Mouse (Mus musculus): ENCODE results near the gene Olfm1. TPM values are rescaled to one million over a fixed set of nuclear protein-coding genes. Genes with fewer than 3 reads are reported as not detected.

The Olfm1 gene
- total RNA-seq, 2 experiments from 2014 or later = 7.7 to 9.4 TPM

DNA sequence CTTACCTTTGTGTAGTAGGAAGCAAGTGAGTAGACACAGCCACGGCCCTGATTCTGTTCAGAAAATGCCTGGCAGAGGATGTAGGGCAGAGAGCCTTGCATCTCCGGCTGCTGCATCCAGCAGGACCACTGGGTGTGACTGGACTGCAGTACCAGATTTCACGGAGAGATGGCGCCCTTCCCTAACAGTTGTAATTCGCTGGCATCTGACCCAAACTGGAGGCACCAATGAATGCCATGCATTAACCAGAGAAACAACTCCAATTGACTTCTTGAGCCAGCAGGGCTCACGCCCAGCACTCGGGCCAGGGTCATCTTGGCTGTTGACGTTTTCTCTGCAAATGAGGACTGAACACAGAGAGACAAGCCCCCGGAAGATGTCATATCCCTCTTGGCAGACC, 11.4 kb downstream of the Olfm1 start:
- peak; percentile 92 to 97 for DNase-seq
- intact Hi-C loops (cut with DNase I) = loop anchor here (1.0 kb wide), 4 partner anchors 74 to 214 kb away; no protein-coding TSS in a partner anchor

DNA sequence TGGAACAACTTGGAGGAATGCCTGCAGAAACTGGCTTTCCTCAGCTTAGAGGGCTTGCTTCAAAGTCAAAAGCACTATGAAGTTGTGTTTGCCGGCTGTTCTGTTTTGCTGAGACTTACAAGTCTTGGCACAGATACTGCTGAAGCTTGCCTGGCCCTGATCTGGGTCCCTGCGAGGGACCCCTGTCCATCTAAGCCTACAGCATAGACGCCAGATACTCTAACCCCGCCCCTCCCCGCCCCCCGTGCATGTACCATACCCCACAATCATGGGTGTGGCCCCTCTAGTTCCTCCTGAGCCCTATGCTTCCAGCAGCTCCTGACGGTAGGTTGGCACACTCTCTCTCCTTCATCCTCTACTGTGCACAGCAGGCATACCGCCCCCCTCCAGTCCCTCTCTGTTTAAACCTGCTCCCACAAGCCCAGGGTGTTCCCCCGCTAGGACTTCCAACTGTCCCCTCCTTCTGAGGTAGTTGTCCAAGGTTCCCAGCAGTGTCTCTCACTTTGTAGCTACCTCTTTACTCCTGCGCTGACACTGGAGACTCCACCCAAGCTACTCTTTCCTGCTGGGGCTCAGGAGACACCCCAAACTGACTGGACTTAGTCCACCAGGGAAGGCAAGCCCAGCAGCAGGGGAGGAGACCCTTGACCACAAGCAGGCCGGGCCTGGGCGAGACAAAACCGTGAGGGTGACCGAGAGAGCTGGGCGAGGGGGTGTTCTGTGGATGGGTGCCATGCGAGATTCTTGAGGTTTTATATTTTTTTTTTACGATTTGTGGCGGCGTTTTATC, 12.1 kb downstream of the Olfm1 start:
- intact Hi-C loops (cut with DNase I) = loop anchor here (1.0 kb wide), 4 partner anchors 73 to 213 kb away; no protein-coding TSS in a partner anchor
- peak in 1 of 2 experiments; percentile 10 for DNase-seq

DNA sequence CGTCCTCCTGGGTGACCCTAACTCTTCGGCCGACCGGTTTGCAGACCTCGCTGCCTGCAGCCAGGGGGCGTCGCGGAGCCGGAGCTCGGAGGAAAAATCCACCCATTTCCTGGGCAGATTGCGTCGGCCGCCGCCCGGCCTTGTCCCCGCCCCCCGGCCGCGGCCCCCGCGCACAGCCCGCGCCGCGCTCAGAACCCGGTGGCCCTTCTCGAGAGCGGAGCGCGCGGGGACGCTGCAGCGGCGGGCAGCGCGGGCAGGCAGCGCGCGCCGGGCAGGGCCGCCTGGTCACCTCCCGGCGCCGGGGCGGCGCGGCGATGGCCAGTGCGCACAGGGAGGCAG, 12.6 kb downstream of the Olfm1 start:
- DNase-seq = peak; percentile 85 to 89
- intact Hi-C loops (cut with DNase I) = no loop called here

DNA sequence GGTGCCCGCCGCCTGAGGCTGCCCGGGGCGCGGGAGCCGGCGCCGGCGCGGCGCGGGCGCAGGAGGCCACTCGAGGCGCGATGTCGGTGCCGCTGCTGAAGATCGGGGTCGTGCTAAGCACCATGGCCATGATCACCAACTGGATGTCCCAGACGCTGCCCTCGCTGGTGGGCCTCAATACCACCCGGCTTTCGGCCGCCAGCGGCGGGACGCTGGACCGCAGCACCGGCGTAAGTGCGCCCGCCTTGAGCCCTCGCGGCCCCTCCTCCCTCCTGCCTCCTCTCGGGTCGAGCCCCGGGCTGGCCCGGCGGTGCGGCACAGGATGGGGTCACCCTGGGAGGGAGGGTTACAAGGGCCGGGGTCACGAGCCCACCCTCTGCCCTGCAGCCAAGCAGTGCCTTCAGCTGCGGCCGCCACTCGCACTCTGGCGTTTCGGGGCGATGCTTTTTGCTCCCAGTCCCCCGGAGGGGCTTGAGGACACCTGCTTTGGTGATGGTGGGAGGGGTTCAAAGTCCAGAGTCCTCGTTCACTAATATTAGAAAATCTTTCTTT, 13.2 kb downstream of the Olfm1 start:
- peak; percentile 16 to 27 for DNase-seq
- intact Hi-C loops (cut with DNase I) = no loop called here

DNA sequence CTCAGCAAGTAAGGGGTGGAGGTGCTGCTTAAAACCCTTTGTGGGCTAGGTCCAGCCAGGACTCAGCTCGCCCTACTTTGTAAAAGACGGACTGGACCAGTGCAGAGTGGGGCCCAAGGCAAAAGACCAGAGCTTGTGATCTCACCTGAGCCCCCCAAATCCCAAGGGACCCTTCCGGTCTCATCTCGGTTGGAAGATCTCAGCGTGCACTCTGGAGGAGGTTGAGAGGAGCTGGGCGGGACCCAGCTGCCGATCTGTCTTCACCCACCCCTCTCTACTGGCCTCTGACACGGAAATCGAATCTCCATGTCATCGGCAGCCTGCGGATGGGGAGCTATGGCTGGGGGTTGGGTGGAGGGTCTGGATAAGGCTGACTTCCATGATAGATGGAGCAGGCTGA, 13.7 kb downstream of the Olfm1 start:
- intact Hi-C loops (cut with DNase I) = no loop called here
- DNase-seq = no peak

DNA sequence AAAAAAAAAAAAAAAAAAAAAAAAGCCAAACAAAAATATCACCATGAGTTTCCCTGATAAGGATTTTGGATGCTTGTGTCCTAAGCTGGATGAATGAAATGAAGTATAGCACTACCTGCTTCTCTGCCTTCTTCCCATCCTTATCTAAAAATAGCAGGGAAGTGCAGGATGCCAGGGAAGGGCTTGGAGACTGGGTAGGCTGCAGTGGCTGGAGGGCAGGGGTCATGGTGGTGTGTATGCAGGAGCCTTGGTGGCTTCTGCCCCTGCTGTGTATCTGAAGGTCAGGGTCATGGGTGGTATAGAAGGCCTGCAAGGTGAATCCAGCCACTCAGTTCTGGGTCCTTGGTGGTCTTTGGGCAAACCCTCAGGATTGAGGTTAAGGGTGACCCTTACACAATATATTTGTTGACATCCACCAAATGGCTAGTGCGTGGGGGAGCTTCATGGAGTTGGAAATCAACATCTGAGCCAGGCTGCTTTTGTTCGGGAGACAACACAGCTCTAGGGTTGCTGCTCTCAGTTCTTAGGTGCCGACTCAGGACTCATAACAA, 14.5 kb downstream of the Olfm1 start:
- DNase-seq = no peak

DNA sequence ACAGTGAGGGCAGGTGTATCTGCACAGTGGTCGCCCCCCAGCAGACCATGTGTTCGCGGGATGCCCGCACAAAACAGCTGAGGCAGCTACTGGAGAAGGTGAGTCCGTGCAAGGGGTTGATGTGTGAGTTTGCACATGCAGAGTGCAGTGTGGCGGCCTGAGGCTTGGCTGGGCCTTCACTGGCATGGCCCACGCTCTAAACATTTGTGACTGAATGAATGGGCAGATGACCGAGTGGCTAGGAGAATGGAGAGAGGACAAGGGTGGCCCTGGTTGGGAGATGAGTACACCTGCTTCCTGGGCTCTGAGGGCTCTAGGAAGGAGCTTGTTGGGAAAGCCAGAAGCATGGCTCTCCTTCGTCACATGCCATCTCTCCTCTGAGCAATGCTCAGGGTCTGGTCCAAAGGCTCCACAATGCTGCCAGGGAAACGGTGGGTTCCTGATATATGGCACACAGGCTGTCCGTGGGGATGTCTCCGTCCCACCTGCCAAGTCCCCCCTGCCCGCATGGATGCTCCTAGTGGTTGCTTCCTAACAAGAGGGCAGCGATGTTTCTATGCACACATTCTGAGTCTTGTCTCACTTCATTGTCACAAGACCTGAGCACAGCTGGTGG, 15.4 kb downstream of the Olfm1 start:
- intact Hi-C loops (cut with DNase I) = no loop called here
- no peak for DNase-seq

More for the DNA sequence above, 14.5 kb downstream of the Olfm1 start:
- intact Hi-C loops (cut with DNase I) = no loop called here

DNA sequence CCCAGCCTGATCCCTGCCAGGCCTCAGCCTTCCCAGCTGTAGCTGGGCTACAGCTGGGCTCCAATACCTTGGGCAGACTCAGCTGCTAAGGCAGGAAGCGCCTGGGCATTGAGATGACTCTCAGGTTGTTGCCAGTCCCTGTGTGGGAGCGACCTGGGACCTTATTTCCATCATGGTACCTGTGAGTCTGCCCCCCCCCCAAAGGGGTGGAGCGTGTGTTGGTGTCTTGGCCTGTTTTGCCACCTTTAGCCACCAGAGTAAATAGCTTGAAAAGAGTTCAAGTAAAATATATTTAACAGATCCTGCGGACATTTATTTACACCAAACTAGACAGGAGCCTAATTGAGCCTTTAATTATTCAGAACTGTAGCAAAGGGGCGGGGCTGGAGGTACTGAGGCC, 16.4 kb downstream of the Olfm1 start:
- intact Hi-C loops (cut with DNase I) = no loop called here
- DNase-seq = no peak

DNA sequence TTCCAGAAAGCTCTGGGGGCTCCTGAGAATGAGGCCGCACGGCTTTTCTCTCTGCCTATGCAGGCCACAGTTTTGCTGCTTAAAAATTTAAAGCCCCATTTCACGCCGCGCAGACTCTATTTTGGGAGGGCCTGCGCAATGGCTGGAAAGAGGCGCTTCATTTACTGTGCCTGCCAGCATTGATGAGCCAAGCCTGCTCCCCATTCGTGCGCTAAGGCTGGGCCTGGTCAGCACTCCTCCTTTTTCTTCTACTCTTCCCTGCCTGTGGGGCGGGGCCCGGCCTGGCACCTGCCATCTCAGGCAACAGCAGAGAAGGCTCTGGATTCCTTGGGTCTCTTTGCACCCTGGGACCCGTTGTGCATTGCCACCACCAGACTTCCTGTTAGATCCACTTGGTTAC, 16.9 kb downstream of the Olfm1 start:
- intact Hi-C loops (cut with DNase I) = no loop called here
- no peak for DNase-seq

DNA sequence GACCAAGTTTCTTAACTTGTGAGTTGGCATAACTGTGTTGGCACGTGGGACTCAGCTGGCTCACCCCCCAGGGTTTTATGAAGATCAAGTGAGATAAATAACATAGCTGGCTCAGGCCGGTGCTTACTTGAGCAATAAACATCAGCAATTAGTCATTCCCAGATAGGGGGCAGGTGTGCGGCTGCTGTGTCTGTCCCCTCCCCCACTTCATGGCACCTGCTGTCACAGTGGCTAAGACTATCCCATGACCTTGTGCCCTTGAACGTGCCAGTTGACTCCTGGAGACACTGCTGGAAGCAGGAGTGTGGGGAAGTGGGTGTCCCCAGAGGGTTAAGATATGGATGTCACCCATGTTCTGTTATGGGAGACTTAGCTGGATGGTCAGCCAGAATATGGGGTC, 17.5 kb downstream of the Olfm1 start:
- DNase-seq = no peak
- intact Hi-C loops (cut with DNase I) = no loop called here

DNA sequence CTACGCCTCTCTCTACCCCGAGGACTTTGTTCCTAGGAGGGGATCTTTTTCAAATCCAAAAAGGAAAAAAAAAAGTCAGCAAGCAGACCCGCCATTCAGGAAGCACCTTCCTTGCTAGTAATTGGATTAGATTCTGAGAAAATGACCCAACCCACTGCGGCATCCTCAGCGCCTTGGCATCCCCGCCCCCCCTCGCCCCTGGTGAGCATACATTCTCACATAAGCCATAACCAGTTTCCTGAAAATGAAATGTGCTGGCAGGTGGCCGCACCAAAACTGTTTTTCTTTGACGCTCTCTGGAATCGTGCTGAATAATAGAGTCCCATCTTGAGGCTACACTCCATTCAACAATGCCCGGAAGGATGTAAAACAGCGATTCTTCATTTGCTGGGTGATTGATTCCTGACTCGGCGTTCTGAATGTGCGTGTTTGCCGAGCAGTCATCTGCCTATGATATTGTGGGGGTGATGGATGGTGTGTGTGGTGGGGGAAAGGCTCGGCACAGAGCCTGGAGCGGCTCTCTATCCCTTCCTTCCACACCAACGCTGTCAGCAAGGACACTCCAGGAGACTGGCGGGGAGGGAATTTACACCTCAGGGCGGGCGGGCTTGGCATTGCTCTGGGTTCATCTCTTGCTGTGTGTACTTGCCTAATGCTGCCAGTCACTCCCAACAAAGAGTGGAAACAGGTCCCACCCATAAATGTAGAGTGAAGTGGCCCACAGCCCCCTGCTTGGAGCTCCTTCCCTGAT, 18.9 kb downstream of the Olfm1 start:
- DNase-seq = no peak
- intact Hi-C loops (cut with DNase I) = no loop called here

DNA sequence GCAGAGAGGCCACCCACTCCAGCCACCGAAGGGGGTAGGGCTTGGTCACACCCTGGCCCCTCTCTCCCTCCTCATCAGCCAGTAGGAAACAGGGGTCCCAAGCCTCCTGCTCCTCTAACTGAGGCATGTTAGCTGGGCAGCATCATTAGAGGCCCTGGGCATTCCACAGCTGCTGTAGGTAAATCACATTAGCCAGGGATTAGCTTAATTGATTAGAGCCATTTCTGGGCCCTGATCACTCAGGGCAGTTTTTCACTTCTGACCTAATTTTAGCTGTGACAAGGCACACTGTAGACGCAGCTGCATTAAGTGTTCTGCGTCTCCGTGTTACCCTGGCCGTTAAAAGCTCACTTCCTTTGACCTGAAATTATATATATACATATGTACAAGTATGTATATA, 20.1 kb downstream of the Olfm1 start:
- no peak for DNase-seq
- intact Hi-C loops (cut with DNase I) = no loop called here

DNA sequence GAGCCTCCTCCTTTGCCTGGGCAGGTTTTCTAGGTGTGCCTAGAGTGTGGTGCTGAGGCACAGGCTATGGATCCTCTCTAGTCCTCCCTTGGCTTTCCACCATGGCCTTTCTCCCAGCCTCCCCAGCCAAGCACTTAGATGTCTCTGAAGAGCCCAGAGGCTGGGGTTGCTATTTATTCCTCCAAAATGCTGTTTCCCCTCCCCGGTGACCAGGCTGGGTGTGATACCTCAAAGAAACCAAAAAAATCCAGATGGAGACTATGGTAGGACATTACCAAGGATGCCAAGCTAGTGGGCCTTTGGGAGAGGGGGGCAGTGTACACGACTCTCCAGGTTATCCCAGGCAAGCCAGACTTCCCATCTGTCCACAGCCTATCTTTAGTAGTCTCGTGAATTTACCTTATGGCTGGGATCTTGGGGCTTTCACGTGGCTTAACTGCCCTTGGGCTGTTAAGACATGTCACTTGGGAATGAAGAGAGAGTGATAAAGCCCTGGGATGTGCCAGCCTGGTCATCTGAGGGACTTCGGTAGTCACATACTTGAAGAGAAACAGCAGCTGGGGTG, 23.5 kb downstream of the Olfm1 start:
- intact Hi-C loops (cut with DNase I) = no loop called here
- DNase-seq = no peak

DNA sequence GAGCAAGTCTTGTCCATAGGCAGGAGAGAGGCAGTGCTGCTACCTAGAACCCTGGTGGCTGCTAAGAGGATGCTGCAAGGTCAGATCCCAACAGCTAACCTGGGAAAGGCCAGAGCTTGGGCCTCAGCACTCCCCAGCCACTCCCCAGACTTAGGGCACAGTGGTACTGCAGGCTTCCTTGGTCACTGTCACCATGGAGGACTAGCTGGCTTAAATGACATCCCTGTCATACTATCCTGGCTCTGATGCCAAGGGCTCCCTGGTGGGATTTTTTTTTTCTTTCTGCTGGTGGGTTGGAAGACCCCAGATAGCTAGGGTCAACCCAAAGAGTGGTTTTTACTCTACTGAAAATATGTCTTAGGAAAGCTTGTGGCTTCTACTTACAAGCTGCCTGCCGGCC, 25.0 kb downstream of the Olfm1 start:
- intact Hi-C loops (cut with DNase I) = no loop called here

DNA sequence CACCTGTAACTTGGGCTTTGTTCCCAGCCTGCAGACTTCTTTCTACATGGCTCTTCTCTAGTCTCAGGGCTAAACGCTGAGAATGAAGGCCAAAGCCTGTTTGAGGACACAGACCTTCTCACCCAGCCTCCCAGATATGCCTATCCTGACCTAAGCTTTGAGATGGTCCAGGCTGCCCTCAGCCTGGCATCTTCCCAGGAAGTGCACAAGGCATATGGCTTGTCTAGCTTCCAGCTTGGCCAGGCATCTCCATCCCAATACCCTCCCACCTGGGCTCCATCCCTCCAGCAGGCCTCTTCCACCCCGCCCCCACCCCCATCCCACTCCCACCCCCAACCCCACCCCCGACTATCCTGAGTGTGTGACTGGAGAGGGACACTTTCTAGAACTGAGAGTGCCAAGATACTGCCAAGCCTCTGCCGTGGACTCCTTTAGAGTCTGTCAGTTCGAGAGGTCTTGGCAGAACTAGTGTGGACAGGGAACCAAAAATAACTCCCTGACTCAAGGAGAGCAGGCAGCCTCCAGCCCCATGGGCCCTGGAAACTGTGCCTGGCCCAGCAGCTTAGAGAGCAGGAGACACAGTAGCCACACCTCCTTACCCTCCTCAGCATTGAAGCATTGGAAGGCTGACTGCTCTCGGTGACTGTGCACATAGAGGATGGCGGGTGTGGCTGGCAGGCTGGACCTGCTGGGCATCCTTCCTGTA, 26.0 kb downstream of the Olfm1 start:
- intact Hi-C loops (cut with DNase I) = no loop called here
- DNase-seq = peak; percentile 71 to 81

More for the DNA sequence above, 25.0 kb downstream of the Olfm1 start:
- DNase-seq = no peak

DNA sequence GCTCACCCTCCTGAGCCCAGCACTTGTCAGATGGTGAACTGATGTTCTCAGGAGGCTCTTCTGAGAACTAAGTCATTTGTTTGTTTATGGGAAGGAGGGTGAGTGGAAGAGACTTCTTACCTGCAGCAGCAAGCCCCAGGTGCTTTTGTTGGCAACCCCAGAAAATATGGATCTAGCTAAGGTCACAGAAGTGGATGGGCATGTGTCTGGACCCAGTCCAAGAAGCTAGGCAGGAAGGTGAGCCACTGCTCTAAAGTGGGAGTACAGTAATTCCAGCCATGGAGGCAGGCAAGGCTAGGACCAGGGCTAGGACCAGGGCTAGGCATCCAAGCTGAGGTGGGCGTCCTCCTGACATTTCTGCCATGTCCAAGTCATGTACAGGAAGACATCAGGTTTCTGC, 26.8 kb downstream of the Olfm1 start:
- intact Hi-C loops (cut with DNase I) = no loop called here
- DNase-seq = no peak

DNA sequence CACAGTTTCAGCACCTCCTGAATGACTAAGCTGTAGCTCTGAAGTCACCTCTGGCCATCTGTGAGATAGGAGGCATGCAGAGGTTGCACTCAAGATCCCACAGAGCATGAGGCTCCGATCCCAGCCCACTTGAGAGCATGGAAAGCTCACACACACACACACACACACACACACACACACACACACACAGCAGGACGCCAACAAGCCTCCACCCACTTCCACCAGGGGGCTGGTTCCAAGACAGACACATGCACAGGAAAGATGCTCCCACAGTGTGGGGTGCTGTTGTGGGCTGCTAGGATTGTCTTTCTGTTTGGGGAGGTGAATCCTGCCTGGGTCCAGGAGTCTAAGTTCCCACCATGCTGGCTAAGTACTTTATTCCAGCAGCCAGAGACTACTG, 29.0 kb downstream of the Olfm1 start:
- DNase-seq = no peak
- intact Hi-C loops (cut with DNase I) = no loop called here

DNA sequence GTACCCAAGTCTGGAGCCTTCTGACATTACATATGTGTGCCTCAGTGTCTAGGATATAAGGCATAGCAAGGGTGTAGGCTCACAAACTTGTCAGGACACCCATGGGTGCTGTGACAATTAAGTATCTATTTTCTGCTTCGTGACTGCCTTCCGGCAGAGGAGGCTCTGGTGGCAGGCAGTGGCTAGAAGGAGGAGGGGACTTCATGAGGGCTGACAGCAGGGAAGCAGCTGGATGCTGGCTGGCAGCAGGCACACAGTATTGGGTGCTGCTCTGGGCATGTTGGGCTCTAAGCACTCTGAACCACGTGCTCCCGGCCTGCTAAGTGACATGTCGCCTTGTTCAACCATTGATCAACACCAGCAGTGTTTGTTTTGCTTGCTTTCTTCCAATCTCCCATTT, 32.0 kb downstream of the Olfm1 start:
- intact Hi-C loops (cut with DNase I) = no loop called here
- no peak for DNase-seq

DNA sequence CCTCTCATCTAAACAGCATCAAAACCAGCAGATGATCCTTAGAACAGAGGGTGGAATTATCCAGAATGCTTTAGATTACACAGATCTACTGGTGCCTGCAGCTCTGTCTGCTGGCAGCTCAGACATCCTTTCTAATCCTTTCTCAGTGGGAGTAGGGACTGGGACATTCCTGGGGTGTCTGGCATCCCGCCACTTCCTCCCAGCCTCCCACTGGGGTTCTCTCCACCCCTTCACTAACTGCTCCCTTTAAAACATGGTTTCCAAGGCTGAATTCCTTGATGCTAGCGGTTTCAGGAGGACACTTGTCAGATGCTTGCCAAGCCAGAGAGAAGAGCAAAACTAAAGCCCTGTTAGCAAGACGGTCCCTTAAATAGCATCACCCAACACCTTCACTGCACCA, 33.1 kb downstream of the Olfm1 start:
- DNase-seq = peak in 1 of 2 experiments; percentile 9
- intact Hi-C loops (cut with DNase I) = no loop called here

DNA sequence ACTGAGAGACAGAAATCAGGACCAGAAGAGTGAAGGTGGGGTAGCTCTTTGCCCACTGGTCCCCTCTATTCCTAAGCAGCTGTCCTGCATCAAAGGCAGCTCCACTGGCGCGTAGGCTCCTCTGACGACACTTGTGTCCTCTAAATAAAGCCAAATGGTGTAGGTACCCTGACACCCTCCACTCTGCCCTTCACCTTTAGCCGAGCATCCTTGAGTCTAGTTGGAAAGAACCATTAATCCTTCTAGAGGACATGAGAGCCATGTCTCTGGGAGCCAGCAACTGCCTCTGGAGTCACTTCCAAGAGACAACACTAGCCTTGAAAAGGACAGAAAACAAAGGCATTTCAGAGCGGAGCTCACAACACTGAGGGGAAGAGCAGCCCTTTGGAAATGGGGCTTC, 34.2 kb downstream of the Olfm1 start:
- DNase-seq = no peak
- intact Hi-C loops (cut with DNase I) = no loop called here

All from heart, postnatal 10 days (tissue).